In the genomic region with DNA sequence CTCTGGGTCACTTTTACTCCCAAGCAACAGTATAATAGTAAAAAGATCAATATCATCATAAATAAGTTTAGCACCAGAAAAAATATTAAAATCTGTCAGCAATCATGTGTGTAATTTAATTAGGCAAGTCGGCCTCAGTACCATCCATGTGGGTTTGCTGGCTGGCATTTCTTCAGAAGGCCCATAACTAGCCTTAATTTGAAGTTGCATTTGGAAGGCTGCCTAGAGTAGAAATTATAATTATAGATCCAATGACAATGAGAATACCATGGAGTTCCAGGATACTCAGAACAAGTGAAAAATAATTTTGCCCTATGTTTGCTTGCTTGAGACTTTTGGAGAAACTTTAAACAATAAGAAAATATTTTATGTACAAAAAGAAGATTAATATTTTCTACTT, we compare ENCODE assay signal across 20 mouse cellular contexts.
"Had no signal": no experiment of that assay in that cellular context is flagged by ENCODE, and none has a peak within 500 bp of the region (broad histone marks: within the 10 kb centered on the region; RNA-seq: fewer than 3 reads in every experiment).

No protein-coding gene starts in this region.

- H3K27me3 ChIP-seq: limb, embryonic 12.5 days; liver, embryonic 13.5 days; lung, embryonic 15.5 days; megakaryocyte, embryonic 14.5 days; stomach, embryonic 15.5 days had no signal

- ATAC-seq: inflammation-experienced regulatory T-cells, adult 6 months; liver, postnatal 0 days; midbrain, embryonic 16.5 days had no signal

- DNase-seq: kidney, adult 11 months; kidney, adult 9 months; kidney, postnatal 36 days; liver; liver, embryonic 13.5 days; liver, postnatal 0 days; lung, postnatal 14 days; right cerebral cortex, postnatal 14 days; thymus, adult 2 months; thymus, postnatal 25 days had no signal

- H3K27ac ChIP-seq: kidney, postnatal 0 days; left cerebral cortex, adult 2 months; limb, embryonic 12.5 days; liver, embryonic 13.5 days; lung, embryonic 15.5 days; macrophage; stomach, embryonic 15.5 days had no signal

- H3K4me1 ChIP-seq: limb, embryonic 12.5 days; liver, embryonic 13.5 days; lung, embryonic 15.5 days; megakaryocyte, embryonic 14.5 days; stomach, embryonic 15.5 days had no signal

- H3K9ac ChIP-seq: limb, embryonic 12.5 days; liver, embryonic 13.5 days; liver, postnatal 0 days; lung, embryonic 15.5 days; stomach, embryonic 15.5 days had no signal

- H3K4me2 ChIP-seq: limb, embryonic 12.5 days; liver, embryonic 13.5 days; lung, embryonic 15.5 days; midbrain, embryonic 11.5 days; stomach, embryonic 15.5 days had no signal

- H3K36me3 ChIP-seq: limb, embryonic 12.5 days; liver, embryonic 13.5 days; lung, embryonic 15.5 days; stomach, embryonic 15.5 days had no signal

- H3K4me3 ChIP-seq: left cerebral cortex, adult 2 months; limb, embryonic 12.5 days; liver, embryonic 13.5 days; lung, embryonic 15.5 days; megakaryocyte, embryonic 14.5 days; stomach, embryonic 15.5 days had no signal

- H3K9me3 ChIP-seq: limb, embryonic 12.5 days; liver, embryonic 13.5 days; lung, embryonic 15.5 days; megakaryocyte, embryonic 14.5 days; stomach, embryonic 15.5 days had no signal
